Mouse (Mus musculus) erythroblast, embryonic 14.5 days (primary cell): Measurements from ENCODE around the gene 2310034C09Rik.

Source experiments
- GATA1 ChIP-seq: IDR thresholded peaks from 2 replicates; pipeline ENCODE4 v1.6.1; 2012; ENCODE audit warnings: low read length, inconsistent platforms, mixed read lengths
- TAL1 ChIP-seq: IDR thresholded peaks from 3 replicates; pipeline ENCODE4 v1.6.1; 2012; ENCODE audit warnings: low read length, inconsistent platforms, mixed read lengths

DNA sequence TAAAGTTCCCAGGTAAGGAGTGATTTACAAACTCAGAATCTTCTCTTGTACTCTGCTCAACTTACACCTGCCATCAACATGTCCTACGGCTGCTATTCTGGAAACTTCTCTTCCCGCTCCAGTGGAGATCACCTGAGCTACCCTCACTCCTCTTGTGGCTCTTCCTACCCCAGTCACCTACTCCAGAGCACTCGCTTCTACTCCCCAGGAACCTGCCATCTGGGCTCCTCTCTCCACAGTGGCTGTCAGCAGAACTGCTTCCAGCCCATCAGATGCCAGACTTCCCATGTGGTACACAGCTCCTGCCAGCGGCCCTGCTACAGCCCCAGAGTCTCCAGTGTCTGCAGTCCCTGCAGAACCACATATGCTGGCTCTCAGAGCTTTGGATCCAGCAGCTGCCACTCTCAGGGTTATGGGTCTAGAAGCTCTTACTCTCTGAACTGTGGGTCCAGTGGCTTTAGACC, 29.8 kb upstream of the 2310034C09Rik start, which contains the start of gene Krtap13-1:
- TF ChIP-seq TAL1 (no peak), GATA1 (no peak)
